Mouse (Mus musculus) myocyte (in vitro differentiated cells): ENCODE results near the gene Tenm4. TPM values are rescaled to one million over a fixed set of nuclear protein-coding genes. Genes with fewer than 3 reads are reported as not detected.

Experiments used
- H3K27me3 ChIP-seq: one replicate; pipeline ENCODE4 v1.6.1; 2011; ENCODE audit not compliant: control insufficient read depth, insufficient read depth, insufficient read length
- H3K36me3 ChIP-seq: one replicate; pipeline ENCODE4 v1.6.1; 2011; ENCODE audit not compliant: control insufficient read depth, insufficient read depth
- H3K4me2 ChIP-seq: one replicate; pipeline ENCODE4 v1.6.1; 2011; ENCODE audit warnings: low read depth, control low read depth
- H3K4me3 ChIP-seq: one replicate; pipeline ENCODE4 v1.5.1; 2011; ENCODE audit warnings: mild to moderate bottlenecking, control low read depth, moderate library complexity
- H3K79me2 ChIP-seq: one replicate; pipeline ENCODE4 v1.6.1; 2011; ENCODE audit not compliant: control insufficient read depth, insufficient read depth
- H3ac ChIP-seq: one replicate; pipeline ENCODE4 v1.6.1; 2011; ENCODE audit not compliant: control insufficient read depth, insufficient read length
- CEBPB ChIP-seq: IDR thresholded peaks from 2 replicates; pipeline ENCODE4 v1.6.1; 2011; ENCODE audit warnings: mild to moderate bottlenecking, moderate library complexity; ENCODE audit not compliant: poor library complexity, insufficient read depth, severe bottlenecking
- E2F4 ChIP-seq: IDR thresholded peaks from one replicate; pipeline ENCODE4 v1.6.1; 2011; ENCODE audit warnings: mild to moderate bottlenecking, control low read depth, moderate library complexity; ENCODE audit not compliant: insufficient read depth
- MAX ChIP-seq: IDR thresholded peaks from one replicate; pipeline ENCODE4 v1.6.1; 2011; ENCODE audit warnings: low read depth, mild to moderate bottlenecking, control low read depth
- MYOD1 ChIP-seq, 3 experiments: IDR thresholded peaks; one replicate each; pipeline ENCODE4 v1.6.1; 2011; ENCODE audit warnings: control low read depth in 2 of 3, low read depth in 2 of 3, mild to moderate bottlenecking in 2 of 3, moderate library complexity in 1 of 3; ENCODE audit not compliant: insufficient read length in 2 of 3, control insufficient read depth in 1 of 3
- MYOG ChIP-seq, 3 experiments: IDR thresholded peaks; one replicate each; pipeline ENCODE4 v1.6.1; 2011; ENCODE audit warnings: control low read depth in 2 of 3, low read depth in 2 of 3, mild to moderate bottlenecking in 2 of 3; ENCODE audit not compliant: insufficient read length in 2 of 3, control insufficient read depth in 1 of 3, insufficient read depth in 1 of 3
- POLR2A ChIP-seq: IDR thresholded peaks from one replicate; pipeline ENCODE4 v1.6.1; 2011; ENCODE audit warnings: low read depth, mild to moderate bottlenecking, control low read depth, moderate library complexity; ENCODE audit not compliant: insufficient read length
- POLR2AphosphoS2 ChIP-seq: IDR thresholded peaks from one replicate; pipeline ENCODE4 v1.6.1; 2011; ENCODE audit warnings: low read depth, control low read depth; ENCODE audit not compliant: insufficient read length
- REST ChIP-seq: IDR thresholded peaks from one replicate; pipeline ENCODE4 v1.6.1; 2011; ENCODE audit warnings: mild to moderate bottlenecking, control low read depth, moderate library complexity; ENCODE audit not compliant: insufficient read depth, insufficient read length
- SRF ChIP-seq: IDR thresholded peaks from one replicate; pipeline ENCODE4 v1.6.1; 2011; ENCODE audit warnings: low read depth; ENCODE audit not compliant: control insufficient read depth, insufficient read length
- TCF12 ChIP-seq: IDR thresholded peaks from one replicate; pipeline ENCODE4 v1.6.1; 2011; ENCODE audit warnings: mild to moderate bottlenecking, control low read depth; ENCODE audit not compliant: poor library complexity, insufficient read depth, severe bottlenecking
- TCF3 ChIP-seq: IDR thresholded peaks from one replicate; pipeline ENCODE4 v1.6.1; 2011; ENCODE audit warnings: low read depth, control low read depth; ENCODE audit not compliant: insufficient read length
- USF1 ChIP-seq: IDR thresholded peaks from one replicate; pipeline ENCODE4 v1.6.1; 2011; ENCODE audit warnings: low read depth, mild to moderate bottlenecking, control low read depth, moderate library complexity
- polyA plus RNA-seq: library from polyadenylated mRNA; unstranded; fragments of >200 nt; fragmentation: generic; extraction: Trizol; gene quantifications from one replicate; pipeline ENCODE4 v1.2.1, GENCODE M21; 2012; ENCODE audit warnings: missing spikeins

Gene Tenm4
- polyA plus RNA-seq, 1 experiment, result 10.9 TPM

GRCm38 (mm10) chr7:96842477-96843255 lies 671.6 kb downstream of the Tenm4 start:
- Histone ChIP-seq H3ac (no peak overlapping the region), H3K79me2 (no peaks in the 10 kb centered on the region), H3K4me2 (no peak overlapping the region), H3K4me3 (no peak overlapping the region), H3K27me3 (no peaks in the 10 kb centered on the region), H3K36me3 (no peaks in the 10 kb centered on the region)
- TF ChIP-seq TCF12, result no peak
- no peak for TF ChIP-seq MAX
- TF ChIP-seq CEBPB, result no peak
- no peak for TF ChIP-seq REST
- TF ChIP-seq POLR2A, result no peak
- no peak for TF ChIP-seq POLR2AphosphoS2
- TF ChIP-seq MYOG (IDR thresholded peaks at IDR 0.05; ENCODE audit: control insufficient read depth in 1 of 3, insufficient read depth in 1 of 3, insufficient read length in 2 of 3, low read depth in 2 of 3), result no peak
- no peak for TF ChIP-seq USF1

DNA sequence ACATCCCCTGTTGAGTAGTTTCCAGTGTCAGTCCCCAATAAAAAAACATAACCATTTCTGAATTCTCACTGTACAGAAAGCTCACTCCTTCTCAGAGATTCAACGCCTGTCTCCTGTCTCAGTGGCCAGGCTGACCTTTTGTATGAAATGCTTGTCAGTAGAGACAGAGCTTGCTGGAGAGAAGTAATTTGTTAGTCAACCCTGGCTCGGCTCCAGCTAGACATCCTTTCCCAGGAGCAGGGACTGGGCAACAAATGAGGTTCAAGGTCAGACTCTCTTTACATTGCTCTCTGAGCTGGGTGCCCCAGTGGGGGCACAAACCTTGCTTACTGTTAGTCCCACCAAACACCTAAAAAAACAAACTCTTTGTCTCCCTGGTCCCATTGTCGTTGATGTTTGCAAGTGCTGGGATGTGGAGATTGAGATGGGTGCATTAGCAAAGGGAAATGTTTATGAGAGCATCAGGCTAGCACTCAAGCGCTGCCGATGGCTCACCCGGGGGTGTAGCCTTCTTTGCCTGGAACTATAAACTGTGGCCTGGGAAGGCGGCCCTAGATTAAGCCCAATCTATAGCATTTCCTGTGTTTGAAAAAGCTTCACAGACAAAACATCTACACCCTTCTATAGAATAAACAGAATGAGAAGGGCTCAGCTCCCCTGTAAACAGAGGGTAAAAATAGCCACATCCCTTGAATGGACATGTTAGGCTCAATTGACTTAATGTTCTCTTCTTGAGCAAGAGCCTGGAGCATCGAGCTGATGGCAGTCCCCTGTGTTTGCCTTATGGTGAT lies 673.3 kb downstream of the Tenm4 start:
- Histone ChIP-seq H3K36me3 (no peaks in the 10 kb centered on the region), H3K4me2 (no peak overlapping the region)
- TF ChIP-seq MYOD1 (IDR thresholded peaks at IDR 0.05; ENCODE audit: control insufficient read depth in 1 of 3, insufficient read length in 2 of 3, low read depth in 2 of 3) (no peak), TCF12 (no peak), SRF (no peak), POLR2A (no peak), CEBPB (no peak), USF1 (no peak), REST (no peak), MYOG (IDR thresholded peaks at IDR 0.05; ENCODE audit: control insufficient read depth in 1 of 3, insufficient read depth in 1 of 3, insufficient read length in 2 of 3, low read depth in 2 of 3) (no peak), POLR2AphosphoS2 (no peak), E2F4 (no peak), MAX (no peak)

GRCm38 (mm10) chr7:96852781-96853180 lies 681.7 kb downstream of the Tenm4 start:
- H3K27me3 ChIP-seq, result no peaks in the 10 kb centered on the region
- H3K4me2 ChIP-seq, result no peak overlapping the region
- H3K79me2 ChIP-seq, result no peaks in the 10 kb centered on the region
- H3K4me3 ChIP-seq, result no peak overlapping the region
- H3ac ChIP-seq, result no peak overlapping the region
- no peaks in the 10 kb centered on the region for H3K36me3 ChIP-seq
- no peak for TF ChIP-seq MAX
- no peak for TF ChIP-seq TCF3
- no peak for TF ChIP-seq CEBPB
- no peak for TF ChIP-seq REST
- no peak for TF ChIP-seq SRF
- TF ChIP-seq POLR2AphosphoS2, result no peak
- no peak for TF ChIP-seq USF1
- no peak for TF ChIP-seq MYOG (IDR thresholded peaks at IDR 0.05; ENCODE audit: control insufficient read depth in 1 of 3, insufficient read depth in 1 of 3, insufficient read length in 2 of 3, low read depth in 2 of 3)

More for the DNA sequence above, 673.3 kb downstream of the Tenm4 start:
- no peak overlapping the region for H3K4me3 ChIP-seq
- H3ac ChIP-seq, result no peak overlapping the region
- no peaks in the 10 kb centered on the region for H3K27me3 ChIP-seq
- H3K79me2 ChIP-seq, result no peaks in the 10 kb centered on the region

DNA sequence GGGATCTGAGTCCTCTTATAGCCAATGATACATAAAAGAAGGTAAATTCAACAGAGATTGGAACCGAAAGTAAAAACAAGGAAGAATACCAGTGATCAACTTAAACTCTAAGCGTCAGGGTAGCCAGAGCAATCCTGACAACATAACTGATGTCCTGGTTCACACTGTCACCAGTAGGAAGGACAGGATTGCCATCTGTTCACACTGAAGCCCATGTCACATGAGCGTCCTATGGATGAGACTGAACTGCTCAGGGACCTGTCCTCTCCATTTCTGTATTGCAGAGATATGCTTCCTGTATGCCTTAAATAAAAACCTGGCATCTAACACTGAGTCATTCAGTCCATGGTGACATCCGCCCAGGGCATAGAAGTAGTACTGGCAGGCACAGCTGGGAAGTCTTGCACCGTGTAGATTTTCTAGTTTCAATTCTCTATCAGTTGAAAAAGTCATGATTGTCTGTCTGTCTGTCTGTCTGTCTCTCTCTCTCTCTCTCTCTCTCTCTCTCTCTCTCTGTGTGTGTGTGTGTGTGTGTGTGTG lies 684.9 kb downstream of the Tenm4 start:
- Histone ChIP-seq H3K79me2 (no peaks in the 10 kb centered on the region), H3K36me3 (no peaks in the 10 kb centered on the region), H3K4me2 (no peak overlapping the region), H3K27me3 (no peaks in the 10 kb centered on the region), H3ac (no peak overlapping the region), H3K4me3 (no peak overlapping the region)
- TF ChIP-seq POLR2AphosphoS2 (no peak), USF1 (no peak), E2F4 (no peak), TCF3 (no peak), POLR2A (no peak), MYOG (IDR thresholded peaks at IDR 0.05; ENCODE audit: control insufficient read depth in 1 of 3, insufficient read depth in 1 of 3, insufficient read length in 2 of 3, low read depth in 2 of 3) (no peak), REST (no peak), MYOD1 (IDR thresholded peaks at IDR 0.05; ENCODE audit: control insufficient read depth in 1 of 3, insufficient read length in 2 of 3, low read depth in 2 of 3) (peak in 2 of 3 experiments; percentile 53 to 68)

- Histone ChIP-seq H3ac (no peak overlapping the region), H3K27me3 (no peaks in the 10 kb centered on the region), H3K4me3 (no peak overlapping the region), H3K79me2 (no peaks in the 10 kb centered on the region), H3K4me2 (no peak overlapping the region), H3K36me3 (no peaks in the 10 kb centered on the region)
- no peak for TF ChIP-seq TCF3
- TF ChIP-seq CEBPB, result no peak
- no peak for TF ChIP-seq TCF12
- TF ChIP-seq REST, result no peak
- TF ChIP-seq POLR2A, result no peak
- TF ChIP-seq MYOG (IDR thresholded peaks at IDR 0.05; ENCODE audit: control insufficient read depth in 1 of 3, insufficient read depth in 1 of 3, insufficient read length in 2 of 3, low read depth in 2 of 3), result no peak
- no peak for TF ChIP-seq POLR2AphosphoS2
- TF ChIP-seq USF1, result no peak
- TF ChIP-seq MAX, result no peak
- TF ChIP-seq SRF, result no peak
- TF ChIP-seq MYOD1 (IDR thresholded peaks at IDR 0.05; ENCODE audit: control insufficient read depth in 1 of 3, insufficient read length in 2 of 3, low read depth in 2 of 3), result no peak
- TF ChIP-seq E2F4, result no peak
Observed at GRCm38 (mm10) chr7:96856518-96856917, 685.5 kb downstream of the Tenm4 start.
